Mouse (Mus musculus): ENCODE measurements around the gene Acvr1.

The Acvr1 gene

DNA sequence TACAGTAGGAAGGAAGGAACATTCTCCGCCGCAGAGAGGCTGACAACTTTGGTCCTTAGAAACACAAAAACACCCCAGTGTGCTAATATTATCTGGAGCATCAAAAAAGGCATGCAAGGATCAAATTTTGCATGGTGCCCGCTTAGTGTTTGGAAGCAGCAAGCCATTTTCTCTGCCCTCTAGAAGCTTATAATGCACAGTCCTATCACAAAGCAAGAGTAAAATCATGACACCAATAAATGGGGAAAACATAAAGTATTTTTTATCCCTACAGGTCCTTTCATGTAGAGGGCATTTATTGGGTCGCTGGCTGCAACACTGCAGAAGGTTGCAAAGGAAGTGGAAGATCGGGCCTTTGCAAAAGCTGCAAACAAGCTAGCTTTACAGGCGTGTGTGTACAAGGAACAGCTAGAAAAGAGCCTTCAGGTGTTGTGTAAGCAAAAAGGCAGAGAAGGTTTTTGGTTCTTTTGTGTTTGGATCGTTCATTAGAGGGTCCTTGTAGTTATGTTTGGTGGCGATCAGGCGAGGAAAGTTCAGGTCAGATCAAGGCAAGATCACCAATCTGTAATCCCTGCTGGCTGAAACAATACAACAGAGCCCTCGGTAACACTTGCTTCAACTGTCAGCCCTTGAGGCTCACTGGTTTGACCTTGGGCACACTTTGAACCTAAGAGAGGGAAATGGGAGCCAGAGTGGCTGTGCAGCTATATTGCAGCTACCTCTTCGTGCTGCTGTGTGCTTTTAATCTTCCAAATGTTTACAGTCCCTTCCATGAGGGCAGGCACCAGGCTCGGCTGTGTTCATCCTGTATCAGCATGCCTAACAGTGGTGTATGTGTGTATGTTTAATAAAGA is 1.1 kb upstream of the Acvr1 start:
- no peak for TF ChIP-seq GATA4 (IDR thresholded peaks at IDR 0.05; ENCODE audit: insufficient replicate concordance, low read length)

DNA sequence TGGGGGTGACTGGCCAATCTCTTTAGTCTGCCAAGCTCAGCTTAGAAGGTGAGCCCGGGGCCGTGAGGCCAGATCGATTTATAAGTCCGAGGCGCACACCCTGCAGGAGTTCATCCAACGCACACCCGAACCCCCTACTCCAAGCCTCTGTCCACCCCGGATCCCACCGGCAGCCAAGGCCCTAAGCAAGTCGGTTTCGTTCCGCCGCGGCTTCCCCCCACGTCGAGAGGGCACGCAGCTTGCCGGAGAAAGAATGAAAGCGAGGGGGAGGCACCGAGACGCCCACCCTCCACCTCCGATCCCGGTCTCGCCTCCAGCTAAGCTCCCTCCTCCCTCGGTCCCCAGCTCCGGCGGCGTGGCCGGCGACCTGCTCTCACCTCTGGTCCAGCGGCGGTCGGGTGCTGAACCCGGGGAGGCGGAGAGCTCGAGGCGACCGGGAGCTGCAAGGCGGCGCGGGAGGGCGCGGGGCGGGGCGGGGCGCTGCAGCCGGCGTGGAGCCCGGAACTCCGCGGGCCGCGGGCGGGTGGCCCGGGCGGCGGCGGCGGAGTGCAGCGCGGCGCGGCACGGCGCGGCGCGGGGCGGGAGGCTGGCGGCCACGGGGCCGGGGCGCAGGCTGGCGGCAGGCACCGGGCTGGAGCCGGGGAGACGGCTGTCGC is 419 bp downstream of the Acvr1 start:
- no peak for TF ChIP-seq GATA4 (IDR thresholded peaks at IDR 0.05; ENCODE audit: insufficient replicate concordance, low read length)

DNA sequence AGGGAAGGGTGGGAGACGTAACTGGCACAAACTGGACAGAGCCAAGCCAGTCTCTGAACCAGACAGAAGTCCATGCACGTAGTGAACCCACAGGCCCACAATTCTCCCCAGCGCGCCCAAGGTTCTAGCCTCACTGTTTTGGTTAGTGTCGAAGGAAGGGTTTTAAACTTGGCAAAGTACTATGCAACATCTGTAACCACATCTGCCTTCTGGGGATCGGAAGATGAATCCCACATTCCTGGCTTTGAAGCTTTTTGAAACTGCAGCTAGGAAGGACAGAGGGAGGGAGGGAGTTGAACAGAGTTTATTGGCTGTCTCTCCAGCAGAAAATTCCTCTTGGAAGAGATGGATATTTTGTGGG is 928 bp downstream of the Acvr1 start:
- no peak for TF ChIP-seq GATA4 (IDR thresholded peaks at IDR 0.05; ENCODE audit: insufficient replicate concordance, low read length)

DNA sequence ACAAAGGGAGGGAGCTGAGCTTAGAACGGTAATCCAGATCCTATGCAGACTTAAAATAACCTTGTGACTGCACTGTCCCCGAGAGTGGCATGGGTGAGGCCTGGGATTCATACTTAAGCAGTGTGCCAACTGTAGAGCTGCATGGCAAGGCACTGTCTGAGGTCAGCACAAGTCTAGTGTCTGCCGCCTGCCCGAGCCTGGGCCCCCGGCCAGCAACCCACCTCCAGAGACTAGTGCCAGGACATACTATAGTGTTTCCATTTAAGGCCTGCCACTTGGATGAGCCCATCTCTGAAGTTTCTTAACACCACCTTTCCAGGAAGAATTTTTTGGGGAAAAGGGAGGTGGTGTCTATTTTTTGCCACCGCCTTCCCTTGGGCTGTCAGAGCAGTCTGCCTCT is 1.7 kb downstream of the Acvr1 start:
- TF ChIP-seq GATA4 (IDR thresholded peaks at IDR 0.05; ENCODE audit: insufficient replicate concordance, low read length) = no peak

DNA sequence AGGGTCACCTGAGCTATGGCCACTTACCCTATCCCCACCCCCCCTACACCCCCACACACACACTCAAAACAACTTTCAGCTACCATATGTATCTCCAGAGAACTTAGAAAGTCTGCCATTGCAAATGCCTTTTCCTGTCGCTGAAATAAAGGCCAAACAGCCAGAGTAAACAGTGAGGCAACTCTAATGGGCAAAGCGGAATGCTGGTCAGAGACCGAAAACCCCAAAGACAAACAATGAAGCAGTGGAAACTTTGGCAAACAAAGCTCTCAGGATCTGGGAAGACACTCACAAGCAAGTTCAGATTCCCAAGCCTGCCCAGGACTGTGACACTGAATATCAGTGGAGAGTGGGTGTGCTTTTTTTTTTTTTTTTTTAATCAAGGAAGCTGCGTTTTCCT is 4.8 kb downstream of the Acvr1 start:
- no peak for TF ChIP-seq GATA4 (IDR thresholded peaks at IDR 0.05; ENCODE audit: insufficient replicate concordance, low read length)

DNA sequence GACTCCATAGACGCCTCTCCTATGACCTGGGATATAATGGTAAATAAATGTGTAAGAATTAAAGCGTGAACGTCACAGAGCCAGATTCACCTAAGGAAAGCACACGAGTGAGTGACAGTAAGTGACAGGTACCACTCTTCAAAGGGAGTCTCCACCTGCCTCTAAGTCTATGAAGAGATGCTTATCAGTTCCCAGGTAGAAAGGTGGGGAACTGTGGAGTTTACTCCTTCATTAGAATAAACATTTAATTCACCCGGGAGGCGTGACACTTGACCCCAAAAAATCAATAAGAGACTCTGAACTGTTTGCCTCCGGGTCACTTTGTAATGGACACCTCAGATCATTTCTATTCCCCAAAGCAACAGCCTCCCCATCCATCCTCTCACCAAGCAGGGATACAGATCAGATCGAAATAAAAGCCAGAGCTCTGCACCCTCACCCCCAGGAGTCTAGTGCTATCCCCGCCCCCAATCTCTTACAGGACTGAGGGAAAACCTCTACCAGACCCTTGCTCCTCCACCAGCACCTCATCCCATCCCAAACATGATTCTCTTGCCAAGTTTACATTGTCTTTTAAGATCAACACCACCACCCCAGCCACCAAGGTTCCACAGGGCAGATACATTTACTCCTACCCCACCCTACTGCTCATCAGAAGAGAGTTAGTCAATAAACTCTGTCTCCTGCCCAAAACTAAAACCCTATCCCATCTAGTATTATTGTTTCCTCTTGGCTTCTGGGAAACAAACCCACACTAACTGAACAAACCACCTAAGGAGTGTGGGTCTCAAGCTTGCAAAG is 9.7 kb downstream of the Acvr1 start:
- peak; percentile 95 for TF ChIP-seq GATA4 (IDR thresholded peaks at IDR 0.05; ENCODE audit: insufficient replicate concordance, low read length)

DNA sequence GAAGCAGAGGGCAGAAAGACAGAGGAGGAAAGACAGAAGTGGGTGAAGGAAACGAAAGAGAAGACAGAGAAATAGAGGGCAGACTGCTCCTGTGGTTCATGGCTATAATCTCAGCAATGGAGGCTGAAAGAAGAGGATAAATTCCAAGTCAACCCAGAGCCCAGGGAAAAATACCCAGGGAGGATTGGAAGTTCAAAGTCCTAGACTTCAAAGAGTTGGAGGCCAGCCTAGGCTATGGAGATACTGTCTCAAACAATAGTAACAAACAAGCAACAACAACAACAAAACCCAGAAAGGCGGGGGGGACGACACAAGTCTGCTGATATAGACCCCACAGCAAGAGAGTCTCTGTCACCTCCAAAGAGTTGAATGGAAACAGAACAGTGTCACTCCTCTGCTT is 14.7 kb downstream of the Acvr1 start:
- TF ChIP-seq GATA4 (IDR thresholded peaks at IDR 0.05; ENCODE audit: insufficient replicate concordance, low read length) = no peak

DNA sequence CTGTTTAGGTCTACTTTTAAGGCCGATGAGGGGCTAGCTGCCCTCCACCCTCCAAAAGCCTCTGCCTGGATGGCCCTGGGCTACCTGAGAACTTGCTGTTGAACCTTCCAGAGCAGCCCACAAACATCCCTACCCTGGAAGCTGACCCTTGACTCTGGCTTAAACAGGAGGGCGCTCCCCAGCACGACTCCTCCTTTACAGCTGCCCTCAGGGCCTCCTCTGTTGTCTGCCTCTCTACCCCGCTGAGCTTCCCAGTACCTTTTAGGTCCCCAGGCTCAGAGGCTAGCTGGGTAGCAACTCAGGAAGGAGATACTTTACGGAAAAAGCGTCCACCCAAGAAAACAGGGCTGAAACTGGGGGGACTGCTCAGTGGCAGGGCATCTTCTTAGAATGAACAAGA is 15.1 kb downstream of the Acvr1 start:
- no peak for TF ChIP-seq GATA4 (IDR thresholded peaks at IDR 0.05; ENCODE audit: insufficient replicate concordance, low read length)

DNA sequence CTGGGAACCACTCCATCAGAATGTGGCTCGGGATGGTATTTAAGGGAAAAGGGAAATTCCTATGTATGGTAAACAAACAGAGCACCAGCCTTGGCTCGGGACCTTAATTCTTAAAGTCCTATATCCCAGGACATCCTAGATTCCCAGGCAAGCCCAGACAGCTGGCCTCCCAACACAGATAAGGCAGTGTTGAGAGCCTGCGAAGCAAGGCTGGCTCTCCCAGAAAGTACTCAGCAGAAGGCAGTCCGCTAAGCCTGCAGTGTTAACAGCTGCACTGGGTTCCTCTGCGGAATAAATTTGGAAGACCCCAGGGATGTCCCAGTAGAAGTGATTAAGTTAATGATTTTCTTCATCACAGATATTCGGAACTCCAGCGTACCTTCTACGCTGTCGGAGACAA is 16.5 kb downstream of the Acvr1 start:
- TF ChIP-seq GATA4 (IDR thresholded peaks at IDR 0.05; ENCODE audit: insufficient replicate concordance, low read length) = no peak

DNA sequence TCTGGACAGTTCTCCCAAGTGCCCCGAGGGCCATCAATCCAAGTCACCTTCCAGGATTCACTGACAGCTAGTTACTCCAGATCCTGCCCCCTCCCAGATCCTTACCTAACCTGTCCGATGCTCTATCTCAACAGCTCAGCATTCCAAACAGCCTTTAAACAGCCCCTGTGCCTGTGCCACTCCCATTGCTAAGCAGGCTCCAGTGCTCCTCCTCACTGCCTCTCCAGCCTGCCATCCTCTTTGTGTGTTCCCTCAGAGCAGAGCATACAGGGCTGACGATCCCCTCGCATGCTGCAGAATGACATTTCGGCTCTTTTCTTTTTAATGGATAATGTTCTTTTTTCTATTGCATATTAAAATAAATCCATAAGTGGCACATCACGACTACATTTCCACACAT is 17.0 kb downstream of the Acvr1 start:
- TF ChIP-seq GATA4 (IDR thresholded peaks at IDR 0.05; ENCODE audit: insufficient replicate concordance, low read length) = no peak

DNA sequence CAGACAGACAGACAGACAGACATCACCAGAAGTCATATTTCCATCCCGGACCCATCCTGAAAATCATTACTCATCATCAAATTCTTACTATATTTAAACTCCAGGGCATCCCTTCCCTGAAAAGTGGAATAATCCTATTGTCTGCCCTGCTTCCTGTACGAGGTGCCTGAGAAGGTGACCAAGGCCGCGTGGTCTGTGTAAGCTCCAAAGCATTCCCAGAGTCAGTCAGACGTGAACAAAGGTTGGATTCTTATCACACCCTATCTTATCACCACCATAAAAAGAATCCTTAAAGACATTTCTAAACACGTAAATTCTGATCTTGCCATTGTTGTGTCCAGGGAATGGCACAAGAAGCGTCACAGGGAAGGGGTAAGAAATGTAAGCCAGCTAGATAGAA is 18.0 kb downstream of the Acvr1 start:
- no peak for TF ChIP-seq GATA4 (IDR thresholded peaks at IDR 0.05; ENCODE audit: insufficient replicate concordance, low read length)

DNA sequence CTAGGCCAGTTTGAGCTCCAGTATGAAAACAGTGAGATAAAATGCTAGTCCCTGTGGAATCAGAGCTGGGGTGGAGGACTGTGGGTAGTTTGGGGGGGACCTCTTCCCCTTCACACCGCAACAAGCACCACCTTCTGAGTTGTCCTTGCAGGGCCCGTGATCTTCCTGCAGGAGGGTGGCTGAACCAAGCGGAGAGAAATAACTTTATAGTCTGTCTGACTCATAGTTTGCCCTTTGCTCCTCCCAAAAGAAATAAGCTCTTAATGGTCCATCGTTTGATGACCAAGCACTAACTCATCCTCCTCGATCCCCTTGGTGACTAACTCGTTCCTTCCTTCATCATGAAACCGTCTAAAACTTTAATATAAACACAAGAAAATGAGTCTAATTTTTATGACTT is 20.7 kb downstream of the Acvr1 start:
- TF ChIP-seq GATA4 (IDR thresholded peaks at IDR 0.05; ENCODE audit: insufficient replicate concordance, low read length) = no peak

DNA sequence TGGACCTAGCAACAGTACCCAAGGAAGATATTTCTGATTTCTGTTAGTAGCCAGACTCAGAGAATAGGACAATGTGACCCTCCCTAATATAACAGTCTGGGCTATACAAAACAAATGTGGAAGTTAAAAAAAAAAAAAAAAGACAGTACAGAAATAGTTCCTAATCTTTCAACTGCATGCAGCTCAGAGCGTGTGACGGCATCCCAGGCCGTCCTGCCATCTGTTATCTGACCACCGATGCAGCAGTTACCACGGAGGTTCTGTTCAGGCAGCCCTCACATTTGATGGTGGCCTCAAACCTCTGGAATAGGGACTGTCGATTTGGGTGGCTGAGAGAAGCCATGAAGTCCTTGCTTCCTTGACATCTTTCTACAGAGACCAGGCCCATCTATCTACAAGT is 22.6 kb downstream of the Acvr1 start:
- TF ChIP-seq GATA4 (IDR thresholded peaks at IDR 0.05; ENCODE audit: insufficient replicate concordance, low read length) = no peak

DNA sequence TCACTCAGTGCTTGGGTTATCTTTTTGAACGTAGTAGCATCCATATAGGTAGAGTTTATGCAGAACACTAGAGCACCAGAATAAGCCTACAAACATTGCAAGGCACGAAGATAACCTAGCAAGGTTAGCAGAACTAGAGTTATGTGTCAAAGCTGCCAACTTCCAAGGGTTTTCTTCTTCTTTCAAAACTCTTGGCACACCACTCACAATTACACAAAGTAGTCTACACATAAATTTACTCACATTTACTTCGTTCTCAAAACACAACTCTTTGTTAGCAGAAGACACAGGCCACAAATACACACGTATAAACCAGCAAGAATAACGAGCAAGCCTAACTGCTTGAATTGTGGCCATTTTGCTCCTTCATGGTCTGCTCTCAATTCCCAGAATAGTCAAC is 23.7 kb downstream of the Acvr1 start:
- no peak for TF ChIP-seq GATA4 (IDR thresholded peaks at IDR 0.05; ENCODE audit: insufficient replicate concordance, low read length)

DNA sequence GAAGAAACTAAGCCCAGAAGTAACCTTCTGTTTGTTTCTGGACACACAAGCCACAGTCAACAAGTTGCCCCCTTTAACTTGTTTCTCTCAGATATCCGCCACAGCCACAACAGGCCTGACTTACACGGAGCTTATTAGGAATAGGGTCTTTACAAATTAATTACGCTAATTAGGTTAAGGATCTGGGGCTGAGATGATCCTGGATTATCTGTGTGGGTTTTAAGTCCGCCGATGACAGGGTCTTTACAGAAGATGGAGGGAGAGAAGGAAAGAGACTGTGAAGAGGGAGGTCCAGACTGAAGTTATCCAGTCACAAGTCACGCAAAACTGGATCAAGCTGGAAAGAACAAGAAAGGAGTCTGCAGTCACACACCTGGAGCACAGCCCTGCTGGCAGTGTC is 28.8 kb downstream of the Acvr1 start:
- TF ChIP-seq GATA4 (IDR thresholded peaks at IDR 0.05; ENCODE audit: insufficient replicate concordance, low read length) = no peak

DNA sequence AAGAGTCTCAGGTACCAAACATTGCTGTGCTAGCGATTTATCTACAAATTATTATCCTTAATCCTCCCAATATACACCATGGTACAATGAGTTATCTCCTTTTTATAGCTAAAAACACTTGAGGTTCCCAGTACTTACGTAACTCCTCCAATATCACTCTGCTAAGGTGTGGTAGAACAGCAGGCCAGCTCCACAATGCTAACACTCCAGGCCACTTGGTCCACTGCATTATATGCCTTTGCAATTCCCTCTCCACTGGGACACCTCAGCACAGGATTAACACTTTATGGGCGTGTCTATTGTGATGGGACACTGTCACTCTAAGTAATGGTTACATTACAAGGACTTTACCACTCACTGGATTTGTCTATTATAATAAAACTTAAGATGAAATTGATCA is 30.2 kb downstream of the Acvr1 start:
- TF ChIP-seq GATA4 (IDR thresholded peaks at IDR 0.05; ENCODE audit: insufficient replicate concordance, low read length) = no peak

All from liver, adult (tissue).